Mouse (Mus musculus) heart, adult 2 months (tissue): Measurements from ENCODE around the gene Nrxn2. TPM values are rescaled to one million over a fixed set of nuclear protein-coding genes. Genes with fewer than 3 reads are reported as not detected.

Source experiments
- DNase-seq, 2 experiments: peaks; one replicate each; pipeline ENCODE4 v3.0.0; 2021
- H3K27ac ChIP-seq: fragments of 200-600 bp; 2 replicates; pipeline ENCODE4 v1.8.1; 2022
- H3K27me3 ChIP-seq: fragments of 200-500 bp; 2 replicates; pipeline ENCODE4 v1.6.1; 2012; ENCODE audit warnings: mild to moderate bottlenecking, low read length, inconsistent platforms, mixed read lengths; ENCODE audit not compliant: control insufficient read depth, insufficient read depth
- H3K36me3 ChIP-seq: fragments of 200-500 bp; 2 replicates; pipeline ENCODE4 v1.6.1; 2012; ENCODE audit warnings: low read length, inconsistent platforms; ENCODE audit not compliant: control insufficient read depth, insufficient read depth
- H3K4me1 ChIP-seq: fragments of 200-500 bp; 2 replicates; pipeline ENCODE4 v1.6.1; 2011; ENCODE audit warnings: low read length; ENCODE audit not compliant: control insufficient read depth, insufficient read depth
- H3K4me3 ChIP-seq: fragments of 200-600 bp; 2 replicates; pipeline ENCODE4 v1.8.1; 2022
- H3K79me2 ChIP-seq: fragments of 200-500 bp; replicated peaks from 2 replicates; pipeline ENCODE4 v1.6.1; 2012; ENCODE audit warnings: mild to moderate bottlenecking, inconsistent platforms, low read length, moderate library complexity, mixed read lengths; ENCODE audit not compliant: control insufficient read depth, insufficient read depth
- H3K9ac ChIP-seq: fragments of 200-500 bp; 2 replicates; pipeline ENCODE4 v1.6.1; 2012; ENCODE audit warnings: low read depth, mild to moderate bottlenecking, control low read depth, inconsistent platforms, low read length, mixed read lengths
- CTCF ChIP-seq: fragments of 200-600 bp; IDR thresholded peaks from 2 replicates; pipeline ENCODE4 v1.8.1; 2022; ENCODE audit warnings: antibody characterized with exemption, mild to moderate bottlenecking, moderate library complexity
- EP300 ChIP-seq: fragments of 200-500 bp; IDR thresholded peaks from 2 replicates; pipeline ENCODE4 v1.6.1; 2011; ENCODE audit warnings: low read depth, low read length, control low read depth; ENCODE audit not compliant: insufficient read depth
- POLR2A ChIP-seq: fragments of 200-500 bp; IDR thresholded peaks from 2 replicates; pipeline ENCODE4 v1.6.1; 2011; ENCODE audit warnings: mild to moderate bottlenecking, low read depth, low read length, control low read depth; ENCODE audit not compliant: insufficient read depth
- WGBS: fragments of 180-500 bp; shearing (Covaris S2); methylation state at CpG from one replicate; pipeline ENCODE4 v1.1.7; 2018; 5-methylcytosine and 5-hydroxymethylcytosine counted together
- intact Hi-C: fragments of 180-260 bp; cut with DNase I; formaldehyde crosslinking; loops from one replicate; pipeline ENCODE4 v1.15.1; 2025
- polyA plus RNA-seq: library from polyadenylated mRNA; depleted of rRNA; stranded (reverse); fragments of >200 nt; gene quantifications from 2 replicates; pipeline ENCODE4 v1.2.3, GENCODE M21; 2012
- total RNA-seq, 2 experiments: library from RNA; stranded (reverse); gene quantifications; 2 replicates each; pipeline ENCODE4 v1.2.3; 2021

The Nrxn2 gene
- total and polyA plus RNA-seq, 3 experiments, result 3.4 to 5.2 (median 4.5) TPM

- 77% methylated on average over 2 of the region's 2 CpGs for WGBS
Measured at GRCm38 (mm10) chr19:6478566-6478965, 60.0 kb downstream of the Nrxn2 start.

DNA sequence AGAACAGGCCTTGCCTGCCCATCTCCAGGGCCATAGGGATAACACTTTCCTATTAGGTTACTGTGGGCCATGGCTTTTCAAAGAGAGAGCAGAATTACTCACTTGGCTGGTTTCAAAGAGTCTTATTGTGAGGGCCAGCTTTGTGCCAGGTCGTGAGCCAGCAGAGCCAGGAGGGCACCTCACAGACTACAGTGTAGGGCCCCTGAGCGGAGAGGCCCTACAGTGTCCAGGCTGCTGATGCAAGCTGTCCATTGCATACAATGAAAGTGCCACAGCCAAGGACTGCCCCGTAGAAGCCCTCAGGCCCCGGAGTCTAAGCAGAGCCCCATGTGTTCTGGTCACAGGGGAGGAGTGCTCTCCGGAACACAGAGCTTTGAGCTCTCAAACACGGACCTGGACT is 64.4 kb downstream of the Nrxn2 start:
- no peaks in the 10 kb centered on the region for H3K79me2 ChIP-seq
- WGBS, result 87% methylated on average over 6 of the region's 6 CpGs

More at GRCm38 (mm10) chr19:6478566-6478965, 60.0 kb downstream of the Nrxn2 start:
- no peak for DNase-seq
- TF ChIP-seq EP300, result no peak
- no peak for TF ChIP-seq POLR2A
- no peak for TF ChIP-seq CTCF
- no peaks in the 10 kb centered on the region for H3K36me3 ChIP-seq
- no peak overlapping the region for H3K27ac ChIP-seq
- H3K4me1 ChIP-seq, result no peaks in the 10 kb centered on the region
- no peak overlapping the region for H3K9ac ChIP-seq
- H3K27me3 ChIP-seq, result no peaks in the 10 kb centered on the region
- H3K4me3 ChIP-seq, result no peak overlapping the region
- no peaks in the 10 kb centered on the region for H3K79me2 ChIP-seq
- intact Hi-C loops, result no loop called here

GRCm38 (mm10) chr19:6485059-6485630 is 66.6 kb downstream of the Nrxn2 start:
- no peaks in the 10 kb centered on the region for H3K4me1 ChIP-seq
- no peak overlapping the region for H3K4me3 ChIP-seq
- WGBS, result 83% methylated on average over 13 of the region's 13 CpGs
- TF ChIP-seq POLR2A, result no peak
- no peak for TF ChIP-seq EP300
- TF ChIP-seq CTCF, result no peak
- no peak overlapping the region for H3K9ac ChIP-seq
- no peaks in the 10 kb centered on the region for H3K27me3 ChIP-seq
- intact Hi-C loops, result loop anchor here (5.0 kb wide), 2 partner anchors 382 to 537 kb away; no protein-coding TSS in a partner anchor
- no peaks in the 10 kb centered on the region for H3K79me2 ChIP-seq
- H3K36me3 ChIP-seq, result no peaks in the 10 kb centered on the region
- H3K27ac ChIP-seq, result no peak overlapping the region
- no peak for DNase-seq

More for the DNA sequence above, 64.4 kb downstream of the Nrxn2 start:
- H3K4me3 ChIP-seq, result no peak overlapping the region
- no peaks in the 10 kb centered on the region for H3K36me3 ChIP-seq
- no peak overlapping the region for H3K27ac ChIP-seq
- intact Hi-C loops, result no loop called here
- TF ChIP-seq POLR2A (no peak), EP300 (no peak), CTCF (no peak)
- no peaks in the 10 kb centered on the region for H3K4me1 ChIP-seq
- no peaks in the 10 kb centered on the region for H3K27me3 ChIP-seq
- DNase-seq, result no peak
- H3K9ac ChIP-seq, result no peak overlapping the region

DNA sequence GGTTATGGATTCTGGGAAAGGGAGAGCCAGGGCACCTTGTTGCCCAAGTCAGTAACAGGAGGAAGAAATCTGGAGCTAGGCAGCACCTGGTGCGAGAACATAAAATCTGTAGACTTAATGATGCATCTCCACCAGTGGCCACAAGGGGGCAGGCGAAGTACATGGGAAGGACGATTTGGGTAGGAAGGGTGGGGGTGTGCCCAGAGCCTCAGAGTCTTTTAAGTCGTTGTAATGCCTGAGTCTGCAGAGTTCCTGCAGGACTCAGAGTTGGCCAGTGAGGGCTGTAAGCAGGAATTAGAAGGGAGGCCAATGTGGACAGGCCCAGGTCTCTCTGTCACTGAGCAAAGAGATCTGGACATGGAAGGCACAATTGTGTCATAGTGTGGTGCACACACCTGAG is 70.5 kb downstream of the Nrxn2 start:
- Histone ChIP-seq H3K4me1 (no peaks in the 10 kb centered on the region), H3K27me3 (no peaks in the 10 kb centered on the region), H3K79me2 (no peaks in the 10 kb centered on the region), H3K4me3 (no peak overlapping the region), H3K36me3 (no peaks in the 10 kb centered on the region), H3K27ac (no peak overlapping the region), H3K9ac (no peak overlapping the region)
- intact Hi-C loops, result loop anchor here (1.0 to 5.0 kb wide), 4 partner anchors 88 to 533 kb away; no protein-coding TSS in a partner anchor
- WGBS, result 1% methylated on average over 4 of the region's 4 CpGs
- no peak for TF ChIP-seq POLR2A
- peak; percentile 98 for TF ChIP-seq CTCF
- TF ChIP-seq EP300, result peak; percentile 84; the same call in 1 of the 2 replicates
- DNase-seq, result peak; percentile 75 to 87

GRCm38 (mm10) chr19:6491538-6491937 is 73.0 kb downstream of the Nrxn2 start:
- WGBS, result 69% methylated on average over 8 of the region's 8 CpGs

DNA sequence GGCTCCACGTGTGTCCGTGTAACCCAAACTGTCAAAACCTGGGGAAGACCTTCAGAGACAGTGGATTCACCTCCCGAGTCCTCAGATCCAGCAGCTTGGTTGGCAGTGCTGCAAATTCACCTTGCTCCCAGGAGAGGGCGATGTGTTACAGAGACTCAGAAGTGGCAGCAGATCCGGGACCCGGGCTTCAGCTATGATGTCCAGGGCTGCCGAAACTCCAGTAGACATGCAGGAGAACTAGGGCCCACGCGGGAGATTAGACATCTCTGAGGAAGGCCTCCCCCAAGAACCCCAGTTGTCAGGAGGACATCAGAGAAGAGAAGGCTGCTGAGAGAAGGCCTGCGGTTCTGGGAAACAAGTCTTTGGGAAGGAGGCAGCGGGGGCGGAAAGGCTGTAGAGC is 73.6 kb downstream of the Nrxn2 start:
- peak; percentile 80 for TF ChIP-seq CTCF
- TF ChIP-seq EP300, result 0 out of 2 replicates have a peak, but pooled peaks have one; percentile 23
- TF ChIP-seq POLR2A, result no peak
- intact Hi-C loops, result no loop called here
- H3K4me1 ChIP-seq, result no peaks in the 10 kb centered on the region
- WGBS, result 19% methylated on average over 12 of the region's 12 CpGs
- no peak overlapping the region for H3K27ac ChIP-seq
- no peak overlapping the region for H3K9ac ChIP-seq
- H3K36me3 ChIP-seq, result no peaks in the 10 kb centered on the region
- peaks cover 8% of the 10 kb centered on the region; the same call in 1 of the 2 replicates for H3K27me3 ChIP-seq
- no peaks in the 10 kb centered on the region for H3K79me2 ChIP-seq
- peak; percentile 59 to 60 for DNase-seq
- H3K4me3 ChIP-seq, result no peak overlapping the region

More at GRCm38 (mm10) chr19:6491538-6491937, 73.0 kb downstream of the Nrxn2 start:
- Histone ChIP-seq H3K79me2 (no peaks in the 10 kb centered on the region), H3K27ac (no peak overlapping the region), H3K4me1 (no peaks in the 10 kb centered on the region), H3K36me3 (no peaks in the 10 kb centered on the region), H3K9ac (no peak overlapping the region), H3K4me3 (no peak overlapping the region), H3K27me3 (peaks cover 6% of the 10 kb centered on the region; the same call in 1 of the 2 replicates)
- no peak for TF ChIP-seq EP300
- no peak for DNase-seq
- intact Hi-C loops, result no loop called here
